Mouse (Mus musculus) thymus, adult 2 months (tissue): ENCODE measurements around the gene Max.

ENCODE experiments used
- CTCF ChIP-seq: fragments of 200-500 bp; IDR thresholded peaks from 2 replicates; pipeline ENCODE4 v1.5.1; 2012; ENCODE audit warnings: mild to moderate bottlenecking, control low read depth, low read length, moderate library complexity, borderline replicate concordance; ENCODE audit not compliant: control insufficient read depth, poor library complexity, insufficient read depth; ENCODE audit errors: extremely low read depth
- POLR2A ChIP-seq: fragments of 200-500 bp; IDR thresholded peaks from 2 replicates; pipeline ENCODE4 v1.6.1; 2012; ENCODE audit warnings: mild to moderate bottlenecking, low read length, control low read depth, moderate library complexity; ENCODE audit not compliant: control insufficient read depth, poor library complexity, insufficient read depth; ENCODE audit errors: extremely low read depth

- TF ChIP-seq CTCF: no peak
- TF ChIP-seq POLR2A: no peak
Measured at GRCm38 (mm10) chr12:76948185-76948584, 13.8 kb downstream of the Max start.
